Mouse (Mus musculus): ENCODE data around the gene Ercc8. TPM values are rescaled to one million over a fixed set of nuclear protein-coding genes. Genes with fewer than 3 reads are reported as not detected.

The Ercc8 gene
- polyA plus RNA-seq, 1 experiment from 2014 or later, result 13.9 TPM

DNA sequence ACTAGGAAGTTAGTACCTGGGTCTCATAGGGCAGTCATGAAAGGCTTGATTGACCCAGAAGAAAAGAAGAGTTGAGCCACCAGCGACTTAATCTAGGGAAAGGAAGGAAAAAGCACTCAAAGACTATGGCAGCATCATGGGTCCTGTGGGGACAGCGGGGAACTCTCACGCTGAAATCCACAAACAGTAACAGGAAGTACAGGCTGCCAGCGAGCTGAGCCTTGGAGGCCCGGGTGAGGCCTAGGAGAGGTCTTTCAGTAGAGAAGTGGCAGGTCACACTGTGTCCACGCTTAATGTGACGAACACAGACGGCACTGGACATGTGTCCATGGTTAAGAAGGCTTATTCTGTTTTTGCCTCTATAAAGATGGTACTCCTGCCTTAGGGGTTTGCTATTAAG, 21.1 kb downstream of the Ercc8 start:
- Histone ChIP-seq H3K4me1 (ENCODE audit: control insufficient read depth, insufficient read depth, low read length) (no peaks in the 10 kb centered on the region), H3K9me3 (ENCODE audit: control insufficient read depth, low read length) (no peaks in the 10 kb centered on the region), H3K9ac (ENCODE audit: low read depth, low read length) (no peak overlapping the region), H3K27ac (ENCODE audit: low read length) (no peak overlapping the region), H3K4me2 (ENCODE audit: low read depth, low read length) (no peak overlapping the region), H3K27me3 (replicated peaks; ENCODE audit: control insufficient read depth, insufficient read depth, low read length) (no peaks in the 10 kb centered on the region), H3K4me3 (ENCODE audit: low read length) (no peak overlapping the region), H3K36me3 (ENCODE audit: control insufficient read depth, insufficient read depth, low read length) (peaks cover 5% of the 10 kb centered on the region; the same call in 1 of the 2 replicates)
- WGBS, result 84% methylated on average over 8 of the region's 8 CpGs
- ATAC-seq, result no peak

DNA sequence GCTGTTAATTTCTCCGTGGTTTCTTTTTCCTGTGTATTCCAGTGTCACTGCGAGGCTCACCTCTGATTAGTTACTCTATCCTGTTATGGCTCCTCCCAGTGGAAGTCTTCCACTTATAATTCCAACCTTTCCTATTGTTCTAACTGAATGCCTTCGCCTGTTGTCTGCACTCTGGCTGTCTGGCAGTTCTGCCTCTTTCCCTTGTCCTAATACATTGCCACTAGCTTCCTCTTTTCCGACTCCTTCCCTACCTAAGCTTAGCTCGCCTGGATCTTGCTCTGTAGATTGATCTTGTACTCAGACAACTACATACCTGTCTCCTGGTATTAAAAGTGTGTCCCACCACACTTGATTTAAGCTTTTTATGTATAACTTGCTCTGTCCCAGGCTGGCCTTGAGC, 22.3 kb downstream of the Ercc8 start:
- H3K9me3 ChIP-seq (ENCODE audit: control insufficient read depth, low read length), result no peaks in the 10 kb centered on the region
- WGBS, result 78% methylated on average over 5 of the region's 5 CpGs
- no peak overlapping the region for H3K4me2 ChIP-seq (ENCODE audit: low read depth, low read length)
- H3K4me1 ChIP-seq (ENCODE audit: control insufficient read depth, insufficient read depth, low read length), result no peaks in the 10 kb centered on the region
- H3K9ac ChIP-seq (ENCODE audit: low read depth, low read length), result no peak overlapping the region
- no peak overlapping the region for H3K27ac ChIP-seq (ENCODE audit: low read length)
- ATAC-seq, result no peak
- no peaks in the 10 kb centered on the region for H3K27me3 ChIP-seq (replicated peaks; ENCODE audit: control insufficient read depth, insufficient read depth, low read length)
- no peak overlapping the region for H3K4me3 ChIP-seq (ENCODE audit: low read length)
- peaks cover 8% of the 10 kb centered on the region; the same call in 1 of the 2 replicates for H3K36me3 ChIP-seq (ENCODE audit: control insufficient read depth, insufficient read depth, low read length)

GRCm38 (mm10) chr13:108184743-108185255, 26.3 kb downstream of the Ercc8 start:
- no peak for ATAC-seq
- H3K4me3 ChIP-seq (ENCODE audit: low read length), result no peak overlapping the region
- no peak overlapping the region for H3K9ac ChIP-seq (ENCODE audit: low read depth, low read length)
- no peaks in the 10 kb centered on the region for H3K4me1 ChIP-seq (ENCODE audit: control insufficient read depth, insufficient read depth, low read length)
- H3K9me3 ChIP-seq (ENCODE audit: control insufficient read depth, low read length), result no peaks in the 10 kb centered on the region
- H3K4me2 ChIP-seq (ENCODE audit: low read depth, low read length), result no peak overlapping the region
- H3K36me3 ChIP-seq (ENCODE audit: control insufficient read depth, insufficient read depth, low read length), result 0 out of 2 replicates have a peak, but pooled peaks cover 8% of the 10 kb centered on the region
- H3K27ac ChIP-seq (ENCODE audit: low read length), result no peak overlapping the region
- H3K27me3 ChIP-seq (replicated peaks; ENCODE audit: control insufficient read depth, insufficient read depth, low read length), result no peaks in the 10 kb centered on the region

DNA sequence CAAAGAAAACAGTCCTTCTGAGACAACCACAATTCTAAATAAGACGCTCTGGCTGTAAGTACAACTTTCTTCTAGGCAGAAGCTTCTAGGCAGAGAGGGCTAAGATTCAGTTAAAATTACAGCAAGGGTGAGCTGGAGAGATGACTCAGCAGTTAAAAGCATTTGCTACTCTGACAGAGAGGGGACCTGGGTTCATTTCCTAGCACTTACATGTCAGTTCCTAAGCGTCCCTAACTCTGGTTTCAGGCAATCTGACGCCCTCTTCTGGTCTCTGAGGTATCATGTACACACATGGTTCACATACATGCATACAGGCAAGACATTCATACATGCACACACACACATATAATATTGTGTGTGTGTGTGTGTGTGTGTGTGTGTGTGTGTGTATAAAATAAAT, 27.0 kb downstream of the Ercc8 start:
- Histone ChIP-seq H3K27ac (ENCODE audit: low read length) (no peak overlapping the region), H3K27me3 (replicated peaks; ENCODE audit: control insufficient read depth, insufficient read depth, low read length) (no peaks in the 10 kb centered on the region), H3K9ac (ENCODE audit: low read depth, low read length) (no peak overlapping the region), H3K9me3 (ENCODE audit: control insufficient read depth, low read length) (no peaks in the 10 kb centered on the region), H3K4me1 (ENCODE audit: control insufficient read depth, insufficient read depth, low read length) (no peaks in the 10 kb centered on the region), H3K4me3 (ENCODE audit: low read length) (no peak overlapping the region), H3K4me2 (ENCODE audit: low read depth, low read length) (no peak overlapping the region), H3K36me3 (ENCODE audit: control insufficient read depth, insufficient read depth, low read length) (0 out of 2 replicates have a peak, but pooled peaks cover 8% of the 10 kb centered on the region)
- 95% methylated on average over 3 of the region's 3 CpGs for WGBS
- ATAC-seq, result no peak

GRCm38 (mm10) chr13:108187994-108188393, 29.5 kb downstream of the Ercc8 start:
- Histone ChIP-seq H3K9ac (ENCODE audit: low read depth, low read length) (no peak overlapping the region), H3K9me3 (ENCODE audit: control insufficient read depth, low read length) (no peaks in the 10 kb centered on the region), H3K36me3 (ENCODE audit: control insufficient read depth, insufficient read depth, low read length) (0 out of 2 replicates have a peak, but pooled peaks cover 8% of the 10 kb centered on the region), H3K4me2 (ENCODE audit: low read depth, low read length) (no peak overlapping the region), H3K27me3 (replicated peaks; ENCODE audit: control insufficient read depth, insufficient read depth, low read length) (no peaks in the 10 kb centered on the region), H3K4me1 (ENCODE audit: control insufficient read depth, insufficient read depth, low read length) (no peaks in the 10 kb centered on the region), H3K4me3 (ENCODE audit: low read length) (no peak overlapping the region), H3K27ac (ENCODE audit: low read length) (no peak overlapping the region)
- WGBS, result 90% methylated on average over 4 of the region's 4 CpGs
- no peak for ATAC-seq

DNA sequence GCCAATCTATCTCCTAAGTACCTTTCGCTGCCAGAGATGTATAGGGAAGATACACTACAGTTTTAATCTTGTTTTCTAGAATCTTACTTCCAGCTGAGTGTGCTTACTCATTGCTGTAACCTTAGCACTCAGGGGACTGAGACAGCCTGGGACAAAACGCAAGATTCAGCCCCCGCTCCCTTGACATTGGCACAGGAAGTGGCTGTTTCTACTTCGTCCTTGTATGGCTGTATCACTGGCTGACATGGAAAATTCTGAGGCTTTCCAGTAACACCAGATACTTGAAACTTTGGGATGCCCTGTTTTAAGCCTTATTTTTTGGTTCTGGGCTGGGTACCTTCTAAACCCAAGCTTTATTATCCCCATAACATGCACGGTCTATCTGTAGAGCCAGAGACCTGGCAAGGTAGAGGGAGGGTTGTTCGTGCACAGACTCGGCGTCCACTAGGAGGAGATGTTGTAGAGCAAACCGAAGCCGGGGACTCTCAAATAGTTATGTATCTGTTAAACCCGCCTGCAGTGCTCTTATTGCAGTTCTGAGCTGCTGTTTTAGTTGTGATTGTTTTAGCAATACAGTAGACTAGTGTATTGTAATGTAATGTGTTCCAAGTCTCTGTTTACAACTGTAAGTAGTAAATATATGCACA, 32.7 kb downstream of the Ercc8 start:
- ATAC-seq, result peak; percentile 78
- Histone ChIP-seq H3K4me1 (ENCODE audit: control insufficient read depth, insufficient read depth, low read length) (no peaks in the 10 kb centered on the region), H3K4me3 (ENCODE audit: low read length) (no peak overlapping the region), H3K27me3 (replicated peaks; ENCODE audit: control insufficient read depth, insufficient read depth, low read length) (no peaks in the 10 kb centered on the region), H3K9me3 (ENCODE audit: control insufficient read depth, low read length) (no peaks in the 10 kb centered on the region), H3K9ac (ENCODE audit: low read depth, low read length) (no peak overlapping the region), H3K27ac (ENCODE audit: low read length) (no peak overlapping the region), H3K36me3 (ENCODE audit: control insufficient read depth, insufficient read depth, low read length) (0 out of 2 replicates have a peak, but pooled peaks cover 3% of the 10 kb centered on the region), H3K4me2 (ENCODE audit: low read depth, low read length) (no peak overlapping the region)
- 49% methylated on average over 11 of the region's 11 CpGs for WGBS

- 88% methylated on average over 6 of the region's 6 CpGs for WGBS
- H3K9me3 ChIP-seq (ENCODE audit: control insufficient read depth, low read length), result no peaks in the 10 kb centered on the region
- H3K9ac ChIP-seq (ENCODE audit: low read depth, low read length), result no peak overlapping the region
- 0 out of 2 replicates have a peak, but pooled peaks cover 3% of the 10 kb centered on the region for H3K36me3 ChIP-seq (ENCODE audit: control insufficient read depth, insufficient read depth, low read length)
- no peak overlapping the region for H3K27ac ChIP-seq (ENCODE audit: low read length)
- no peak overlapping the region for H3K4me3 ChIP-seq (ENCODE audit: low read length)
- H3K4me1 ChIP-seq (ENCODE audit: control insufficient read depth, insufficient read depth, low read length), result no peaks in the 10 kb centered on the region
- no peaks in the 10 kb centered on the region for H3K27me3 ChIP-seq (replicated peaks; ENCODE audit: control insufficient read depth, insufficient read depth, low read length)
- ATAC-seq, result no peak
- no peak overlapping the region for H3K4me2 ChIP-seq (ENCODE audit: low read depth, low read length)
These were observed 36.9 kb downstream of the Ercc8 start for GRCm38 (mm10) chr13:108195474-108195873.

DNA sequence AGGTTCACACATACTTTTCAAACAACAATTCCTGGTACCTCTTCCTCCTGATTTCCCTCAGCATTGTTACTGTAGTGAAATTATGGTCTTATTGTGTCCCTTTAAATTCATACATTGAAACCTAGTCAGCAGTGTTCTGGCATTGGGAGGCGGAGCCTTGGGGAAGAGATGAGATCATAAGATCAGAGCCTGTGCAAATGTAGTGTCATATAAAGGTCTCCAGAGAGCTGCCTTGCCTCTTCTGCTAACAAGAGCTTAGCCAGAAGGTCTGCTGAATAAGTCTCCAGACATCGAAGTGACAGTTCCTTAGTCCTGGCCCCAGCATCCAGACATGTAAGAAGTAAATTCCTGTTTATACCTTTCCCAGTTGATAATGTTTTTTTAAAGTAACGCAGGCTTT, 46.3 kb downstream of the Ercc8 start:
- WGBS, result 75% methylated on average over 3 of the region's 3 CpGs
- Histone ChIP-seq H3K27me3 (replicated peaks; ENCODE audit: control insufficient read depth, insufficient read depth, low read length) (no peaks in the 10 kb centered on the region), H3K9me3 (ENCODE audit: control insufficient read depth, low read length) (no peaks in the 10 kb centered on the region), H3K4me3 (ENCODE audit: low read length) (no peak overlapping the region), H3K36me3 (ENCODE audit: control insufficient read depth, insufficient read depth, low read length) (no peaks in the 10 kb centered on the region), H3K4me2 (ENCODE audit: low read depth, low read length) (no peak overlapping the region), H3K4me1 (ENCODE audit: control insufficient read depth, insufficient read depth, low read length) (no peaks in the 10 kb centered on the region), H3K27ac (ENCODE audit: low read length) (no peak overlapping the region), H3K9ac (ENCODE audit: low read depth, low read length) (no peak overlapping the region)
- peak; percentile 48; the same call in 1 of the 2 replicates for ATAC-seq

GRCm38 (mm10) chr13:108207447-108207846, 48.9 kb downstream of the Ercc8 start:
- H3K4me2 ChIP-seq (ENCODE audit: low read depth, low read length), result no peak overlapping the region
- H3K9ac ChIP-seq (ENCODE audit: low read depth, low read length), result no peak overlapping the region
- 88% methylated on average over 2 of the region's 2 CpGs for WGBS
- H3K4me1 ChIP-seq (ENCODE audit: control insufficient read depth, insufficient read depth, low read length), result no peaks in the 10 kb centered on the region
- ATAC-seq, result no peak
- no peak overlapping the region for H3K4me3 ChIP-seq (ENCODE audit: low read length)
- H3K36me3 ChIP-seq (ENCODE audit: control insufficient read depth, insufficient read depth, low read length), result no peaks in the 10 kb centered on the region
- H3K9me3 ChIP-seq (ENCODE audit: control insufficient read depth, low read length), result no peaks in the 10 kb centered on the region
- no peaks in the 10 kb centered on the region for H3K27me3 ChIP-seq (replicated peaks; ENCODE audit: control insufficient read depth, insufficient read depth, low read length)
- no peak overlapping the region for H3K27ac ChIP-seq (ENCODE audit: low read length)

- no peaks in the 10 kb centered on the region for H3K9me3 ChIP-seq (ENCODE audit: control insufficient read depth, low read length)
- WGBS, result 76% methylated on average over 5 of the region's 5 CpGs
- H3K4me3 ChIP-seq (ENCODE audit: low read length), result no peak overlapping the region
- no peaks in the 10 kb centered on the region for H3K4me1 ChIP-seq (ENCODE audit: control insufficient read depth, insufficient read depth, low read length)
- no peak for ATAC-seq
- H3K4me2 ChIP-seq (ENCODE audit: low read depth, low read length), result no peak overlapping the region
- H3K36me3 ChIP-seq (ENCODE audit: control insufficient read depth, insufficient read depth, low read length), result no peaks in the 10 kb centered on the region
- H3K9ac ChIP-seq (ENCODE audit: low read depth, low read length), result no peak overlapping the region
- no peaks in the 10 kb centered on the region for H3K27me3 ChIP-seq (replicated peaks; ENCODE audit: control insufficient read depth, insufficient read depth, low read length)
- H3K27ac ChIP-seq (ENCODE audit: low read length), result no peak overlapping the region
These were observed 49.6 kb downstream of the Ercc8 start for GRCm38 (mm10) chr13:108208090-108208489.
